Mouse (Mus musculus) heart, postnatal 0 days (tissue): ENCODE data around the gene Ubd.

ENCODE experiments used
- CTCF ChIP-seq: IDR thresholded peaks from 2 replicates; pipeline ENCODE4 v1.5.1; 2016; ENCODE audit warnings: antibody characterized with exemption, control low read depth, low read depth
- EP300 ChIP-seq: IDR thresholded peaks from 2 replicates; pipeline ENCODE4 v1.6.1; 2016; ENCODE audit warnings: antibody characterized with exemption, low read depth

DNA sequence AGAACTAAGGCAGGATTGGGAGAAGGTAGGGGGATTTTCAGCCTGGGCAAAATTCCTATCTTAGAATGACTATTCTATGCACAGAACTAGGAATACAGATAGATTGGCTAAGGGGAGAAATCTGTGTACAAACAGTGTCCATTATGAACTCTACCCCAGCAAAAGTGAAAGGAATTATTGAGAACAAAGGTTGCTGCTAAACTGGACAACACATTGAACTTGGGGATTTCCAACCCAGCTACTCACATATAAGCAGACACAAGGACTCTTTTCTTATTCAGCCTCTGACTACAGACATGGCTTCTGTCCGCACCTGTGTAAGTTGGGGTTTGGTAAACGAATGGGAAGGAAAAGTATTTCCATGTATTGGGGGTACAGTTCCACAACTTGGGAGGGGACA is at the start of gene Ubd:
- TF ChIP-seq CTCF: no peak
- no peak for TF ChIP-seq EP300
